Mouse (Mus musculus): Measurements from ENCODE around the gene Tmem9b. TPM values are rescaled to one million over a fixed set of nuclear protein-coding genes. Genes with fewer than 3 reads are reported as not detected.

Gene Tmem9b
- polyA plus RNA-seq, 1 experiment from 2014 or later: 40.5 TPM

DNA sequence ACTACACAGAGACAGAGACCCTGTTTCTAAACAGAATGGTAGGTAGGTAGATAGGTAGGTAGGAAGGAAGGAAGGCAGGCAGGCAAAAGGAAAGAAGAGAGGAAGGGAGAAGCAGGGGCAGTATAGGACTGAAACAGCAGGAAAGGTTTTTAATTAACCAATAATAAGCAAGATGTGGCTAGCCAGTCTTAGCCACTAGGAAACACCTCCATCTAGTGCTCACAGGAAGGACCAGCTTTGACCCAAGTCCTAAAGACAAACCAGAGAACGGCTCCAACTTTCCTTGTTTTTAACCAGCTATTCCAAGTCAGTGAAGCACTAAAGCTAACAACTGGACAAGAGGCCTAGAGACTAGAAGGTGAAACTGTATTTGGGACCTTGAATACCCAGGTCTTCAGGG lies 4.9 kb downstream of the Tmem9b start:
- WGBS (ENCODE audit: insufficient replicate concordance): 66% methylated on average over 1 of the region's 1 CpGs
- DNase-seq (no peak), ATAC-seq (no peak)
- peak; percentile 39; the same call in 1 of the 2 replicates for TF ChIP-seq CTCF (IDR thresholded peaks at IDR 0.05; ENCODE audit: low read depth)
- TF ChIP-seq EP300 (IDR thresholded peaks at IDR 0.05; ENCODE audit: low read depth): no peak
- Histone ChIP-seq H3K27me3 (ENCODE audit: insufficient read depth, low read length) (no peaks in the 10 kb centered on the region), H3K4me1 (ENCODE audit: insufficient read depth) (peaks cover 9% of the 10 kb centered on the region), H3K9me3 (ENCODE audit: low read length) (no peaks in the 10 kb centered on the region), H3K4me2 (ENCODE audit: low read depth, low read length) (no peak overlapping the region), H3K36me3 (replicated peaks; ENCODE audit: insufficient read depth, low read length) (peaks cover 24% of the 10 kb centered on the region), H3K9ac (replicated peaks) (no peak overlapping the region), H3K4me3 (ENCODE audit: low read depth, low read length) (no peak overlapping the region), H3K27ac (ENCODE audit: low read depth) (no peak overlapping the region)

DNA sequence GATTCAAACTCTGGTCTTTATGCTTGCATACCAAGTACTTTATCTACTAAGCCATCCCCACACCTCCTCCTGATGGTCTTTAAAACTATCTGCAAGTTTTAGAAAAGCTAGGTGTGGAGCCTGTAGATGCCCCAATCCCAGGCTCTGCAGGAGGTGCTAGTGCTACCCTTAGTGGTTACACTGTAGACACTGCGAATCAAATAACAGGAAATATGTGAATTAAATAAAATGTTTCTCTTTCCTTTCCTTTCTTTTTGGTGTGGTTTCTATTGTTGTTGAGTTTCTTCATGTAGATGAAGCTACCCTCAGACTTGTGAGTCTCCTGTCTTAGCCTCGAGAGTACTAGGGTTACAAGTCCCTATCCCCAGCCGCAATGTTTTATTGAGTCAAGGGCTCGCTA lies 11.0 kb downstream of the Tmem9b start:
- TF ChIP-seq EP300 (IDR thresholded peaks at IDR 0.05; ENCODE audit: low read depth) (no peak), CTCF (IDR thresholded peaks at IDR 0.05; ENCODE audit: low read depth) (no peak)
- 87% methylated on average over 4 of the region's 4 CpGs for WGBS (ENCODE audit: insufficient replicate concordance)
- no peak for ATAC-seq

DNA sequence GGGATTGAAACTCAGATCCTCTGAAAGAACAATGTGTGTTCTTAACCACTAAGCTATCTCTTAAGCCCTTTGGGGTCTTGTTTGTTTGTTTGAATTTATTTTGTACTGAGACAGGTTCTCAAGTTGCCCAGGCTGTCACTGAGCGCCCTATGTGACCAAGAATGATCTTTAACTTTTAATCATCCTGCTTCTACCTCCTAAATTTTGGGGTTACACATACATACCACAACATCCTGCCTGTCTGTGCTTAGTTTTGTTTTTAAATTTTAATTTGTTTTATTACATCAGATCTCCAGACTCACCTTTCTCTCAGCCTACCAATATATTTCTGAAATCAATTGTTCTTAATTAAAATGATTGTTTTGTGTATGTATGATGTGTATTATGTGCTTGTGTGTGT lies 11.6 kb downstream of the Tmem9b start:
- H3K27me3 ChIP-seq (ENCODE audit: insufficient read depth, low read length): no peaks in the 10 kb centered on the region
- H3K9me3 ChIP-seq (ENCODE audit: low read length): no peaks in the 10 kb centered on the region
- H3K4me3 ChIP-seq (ENCODE audit: low read depth, low read length): no peak overlapping the region
- DNase-seq (no peak), ATAC-seq (no peak)
- H3K4me1 ChIP-seq (ENCODE audit: insufficient read depth): no peaks in the 10 kb centered on the region
- no peak for TF ChIP-seq CTCF (IDR thresholded peaks at IDR 0.05; ENCODE audit: low read depth)
- no peak for TF ChIP-seq EP300 (IDR thresholded peaks at IDR 0.05; ENCODE audit: low read depth)
- no peak overlapping the region for H3K9ac ChIP-seq (replicated peaks)
- H3K36me3 ChIP-seq (replicated peaks; ENCODE audit: insufficient read depth, low read length): peaks cover 55% of the 10 kb centered on the region
- H3K27ac ChIP-seq (ENCODE audit: low read depth): no peak overlapping the region
- WGBS (ENCODE audit: insufficient replicate concordance): 84% methylated on average over 1 of the region's 1 CpGs
- no peak overlapping the region for H3K4me2 ChIP-seq (ENCODE audit: low read depth, low read length)

More for the DNA sequence above, 11.0 kb downstream of the Tmem9b start:
- Histone ChIP-seq H3K4me3 (ENCODE audit: low read depth, low read length) (no peak overlapping the region), H3K27me3 (ENCODE audit: insufficient read depth, low read length) (no peaks in the 10 kb centered on the region), H3K36me3 (replicated peaks; ENCODE audit: insufficient read depth, low read length) (peaks cover 49% of the 10 kb centered on the region), H3K9ac (replicated peaks) (no peak overlapping the region), H3K4me2 (ENCODE audit: low read depth, low read length) (no peak overlapping the region), H3K27ac (ENCODE audit: low read depth) (no peak overlapping the region), H3K4me1 (ENCODE audit: insufficient read depth) (no peaks in the 10 kb centered on the region), H3K9me3 (ENCODE audit: low read length) (no peaks in the 10 kb centered on the region)
- DNase-seq: no peak

DNA sequence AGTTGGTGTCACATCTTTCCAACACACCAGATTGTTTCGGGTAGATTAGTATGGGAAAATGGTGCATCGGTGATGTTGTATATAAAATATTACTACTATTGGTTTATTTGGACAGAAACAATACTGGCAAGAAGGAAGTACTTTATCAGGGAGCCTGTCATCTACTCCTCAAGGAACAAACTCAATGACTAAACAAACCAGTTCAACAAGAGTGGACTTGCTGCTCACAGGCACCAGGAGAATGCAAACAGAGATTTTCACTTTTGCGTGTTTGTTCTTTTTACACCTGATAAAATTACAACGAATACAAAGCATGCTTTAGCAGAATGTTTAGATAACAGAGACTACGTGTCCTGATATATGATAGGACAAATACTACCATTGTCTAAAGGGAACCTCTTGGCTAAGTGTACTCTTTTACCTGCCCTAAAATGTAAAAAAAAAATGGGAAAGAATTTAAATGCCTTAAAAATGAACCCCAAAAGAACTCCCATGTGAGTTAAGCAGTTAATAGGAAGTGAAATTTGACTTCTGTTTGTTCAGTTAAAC lies 12.8 kb downstream of the Tmem9b start:
- Histone ChIP-seq H3K4me1 (ENCODE audit: insufficient read depth) (no peaks in the 10 kb centered on the region), H3K9ac (replicated peaks) (no peak overlapping the region), H3K4me2 (ENCODE audit: low read depth, low read length) (no peak overlapping the region), H3K27me3 (ENCODE audit: insufficient read depth, low read length) (no peaks in the 10 kb centered on the region), H3K27ac (ENCODE audit: low read depth) (no peak overlapping the region), H3K4me3 (ENCODE audit: low read depth, low read length) (no peak overlapping the region), H3K9me3 (ENCODE audit: low read length) (no peaks in the 10 kb centered on the region), H3K36me3 (replicated peaks; ENCODE audit: insufficient read depth, low read length) (peaks cover 58% of the 10 kb centered on the region)
- ATAC-seq (no peak), DNase-seq (no peak)
- TF ChIP-seq EP300 (IDR thresholded peaks at IDR 0.05; ENCODE audit: low read depth) (no peak), CTCF (IDR thresholded peaks at IDR 0.05; ENCODE audit: low read depth) (no peak)
- WGBS (ENCODE audit: insufficient replicate concordance): 62% methylated on average over 5 of the region's 5 CpGs

- Histone ChIP-seq H3K9ac (replicated peaks) (no peak overlapping the region), H3K4me1 (ENCODE audit: insufficient read depth) (no peaks in the 10 kb centered on the region), H3K27me3 (ENCODE audit: insufficient read depth, low read length) (no peaks in the 10 kb centered on the region), H3K4me3 (ENCODE audit: low read depth, low read length) (no peak overlapping the region), H3K27ac (ENCODE audit: low read depth) (no peak overlapping the region), H3K4me2 (ENCODE audit: low read depth, low read length) (no peak overlapping the region), H3K36me3 (replicated peaks; ENCODE audit: insufficient read depth, low read length) (peaks cover 21% of the 10 kb centered on the region), H3K9me3 (ENCODE audit: low read length) (no peaks in the 10 kb centered on the region)
- TF ChIP-seq CTCF (IDR thresholded peaks at IDR 0.05; ENCODE audit: low read depth): no peak
- no peak for TF ChIP-seq EP300 (IDR thresholded peaks at IDR 0.05; ENCODE audit: low read depth)
- no peak for ATAC-seq
- WGBS (ENCODE audit: insufficient replicate concordance): 72% methylated on average over 4 of the region's 4 CpGs
- DNase-seq: no peak
Observed at GRCm38 (mm10) chr7:109734806-109735205, 17.9 kb downstream of the Tmem9b start.

- H3K4me3 ChIP-seq (ENCODE audit: low read depth, low read length): no peak within 1 kb of the TSS
- 87% methylated on average over 5 of the region's 5 CpGs for WGBS (ENCODE audit: insufficient replicate concordance)
- no peaks in the 10 kb centered on the region for H3K27me3 ChIP-seq (ENCODE audit: insufficient read depth, low read length)
- H3K4me1 ChIP-seq (ENCODE audit: insufficient read depth): no peaks in the 10 kb centered on the region
- H3K36me3 ChIP-seq (replicated peaks; ENCODE audit: insufficient read depth, low read length): peaks cover 12% of the 10 kb centered on the region
- no peak within 1 kb of the TSS for H3K27ac ChIP-seq (ENCODE audit: low read depth)
- H3K9me3 ChIP-seq (ENCODE audit: low read length): no peaks in the 10 kb centered on the region
- no peak for DNase-seq
- no peak within 1 kb of the TSS for H3K9ac ChIP-seq (replicated peaks)
- TF ChIP-seq CTCF (IDR thresholded peaks at IDR 0.05; ENCODE audit: low read depth) (no peak), EP300 (IDR thresholded peaks at IDR 0.05; ENCODE audit: low read depth) (no peak)
- no peak within 1 kb of the TSS for H3K4me2 ChIP-seq (ENCODE audit: low read depth, low read length)
- ATAC-seq: no peak
Observed at GRCm38 (mm10) chr7:109731626-109732025, 21.0 kb downstream of the Tmem9b start, which contains the start of gene Ascl3. Gene Ascl3 (minus strand): TSS chr7:109731726.

All from liver, postnatal 0 days (tissue).